Mouse (Mus musculus): ENCODE measurements around the gene Syna. TPM values are rescaled to one million over a fixed set of nuclear protein-coding genes. Genes with fewer than 3 reads are reported as not detected.

Syna gene
- polyA plus RNA-seq, 1 experiment, result not detected

DNA sequence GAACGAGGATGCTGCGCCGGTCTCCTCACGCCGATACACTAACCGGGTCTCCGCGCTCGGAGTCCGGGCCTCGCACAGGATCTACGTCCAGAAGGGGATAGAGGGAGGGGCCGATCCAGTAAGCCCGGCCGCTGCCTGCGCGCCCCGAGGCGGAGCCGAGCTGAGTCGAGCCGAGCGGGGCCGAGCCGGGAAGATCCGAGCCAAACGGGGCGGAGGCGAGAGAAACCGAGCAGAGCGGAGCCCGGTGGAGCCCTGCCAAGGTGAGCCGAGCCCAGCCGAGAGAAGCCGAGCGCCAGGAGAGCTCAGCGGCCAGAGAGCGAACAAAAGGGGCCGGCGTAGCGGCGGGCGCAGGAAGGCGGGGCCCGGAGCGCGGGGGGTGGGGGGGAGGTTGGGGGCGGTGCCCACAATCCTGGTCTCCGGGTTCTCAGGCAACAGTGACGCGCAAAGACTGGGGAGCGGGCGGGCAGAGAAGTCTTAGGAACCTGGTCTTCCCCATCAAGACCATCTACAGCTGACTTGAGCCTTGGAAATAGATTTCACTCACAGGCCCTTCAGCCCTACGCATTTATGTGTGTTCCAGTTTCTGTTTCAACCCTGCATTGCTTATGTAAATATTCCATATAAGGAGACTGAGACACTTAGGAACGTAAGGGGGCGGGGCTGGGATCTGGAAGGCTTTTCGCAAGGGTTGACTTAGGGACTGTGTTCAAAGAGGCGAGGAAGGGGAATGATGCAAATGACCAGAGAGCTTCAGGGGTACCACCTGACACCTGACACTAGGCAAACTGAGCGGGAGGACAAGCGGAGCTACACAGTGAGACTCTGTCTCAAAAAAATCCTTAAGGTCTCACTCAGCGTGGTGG lies 7.6 kb downstream of the Syna start, which contains the start of gene Clip2:
TSS of gene Clip2 (minus strand) at position 325 of the 863 bp plus-strand sequence.
- peaks cover 22% of the 10 kb centered on the region for H3K4me1 ChIP-seq (ENCODE audit: control insufficient read depth, insufficient read depth, low read length)
- H3K27ac ChIP-seq (ENCODE audit: insufficient read depth, low read depth, low read length), result peak within 1 kb of the TSS; percentile 55
- peak within 1 kb of the TSS; percentile 81 for H3K4me3 ChIP-seq (ENCODE audit: insufficient read depth, low read length)
- TF ChIP-seq CTCF (IDR thresholded peaks at IDR 0.05; ENCODE audit: low read depth, low read length) (no peak), POLR2A (IDR thresholded peaks at IDR 0.05; ENCODE audit: borderline replicate concordance, low read depth, low read length) (no peak)

DNA sequence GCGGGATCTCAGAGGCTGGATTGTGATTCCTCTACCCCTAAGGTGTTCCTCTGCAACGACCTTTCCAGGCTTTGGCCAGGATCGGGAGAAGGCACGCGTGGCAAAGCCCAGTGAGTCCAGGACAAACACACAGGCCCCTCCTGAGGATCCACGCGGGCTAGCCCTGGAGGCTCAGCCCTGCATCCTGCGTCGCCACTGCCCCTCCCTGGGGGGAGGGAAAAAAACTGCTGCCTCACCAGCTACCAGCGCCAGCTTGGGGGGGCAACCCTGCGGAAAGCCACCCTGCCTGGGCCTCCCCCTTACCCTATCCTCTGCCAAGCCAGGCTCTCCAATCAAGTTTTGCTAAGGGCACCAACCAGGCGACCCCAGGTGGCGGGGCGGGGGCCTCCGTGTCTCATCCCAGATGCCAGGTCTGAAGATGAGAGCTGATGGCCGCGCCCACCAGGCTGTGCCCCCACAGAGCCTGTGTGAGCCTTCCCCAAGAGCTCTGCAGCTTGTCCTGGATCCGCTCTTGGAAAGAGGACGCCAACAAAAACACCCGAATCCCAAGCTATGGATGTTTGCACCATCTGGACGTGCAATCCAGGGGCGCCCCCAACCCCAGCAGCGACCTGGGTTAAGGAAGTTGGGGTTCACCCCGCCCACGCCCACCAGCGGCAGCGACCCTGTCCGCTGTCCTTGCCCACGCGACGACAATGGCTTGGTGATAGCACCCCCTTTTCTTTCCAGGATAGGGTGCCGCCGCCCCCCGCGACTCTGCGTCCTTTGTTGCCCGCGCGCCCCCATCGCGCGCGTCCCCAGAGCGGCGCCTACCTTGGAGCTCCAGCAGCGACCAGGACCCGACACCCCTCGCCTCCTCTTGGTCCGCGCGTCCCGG lies 8.5 kb downstream of the Syna start:
- peaks cover 22% of the 10 kb centered on the region for H3K4me1 ChIP-seq (ENCODE audit: control insufficient read depth, insufficient read depth, low read length)
- no peak for TF ChIP-seq POLR2A (IDR thresholded peaks at IDR 0.05; ENCODE audit: borderline replicate concordance, low read depth, low read length)
- no peak for TF ChIP-seq CTCF (IDR thresholded peaks at IDR 0.05; ENCODE audit: low read depth, low read length)
- H3K27ac ChIP-seq (ENCODE audit: insufficient read depth, low read depth, low read length), result peak overlapping the region; percentile 55; the same call in 1 of the 2 replicates
- peak overlapping the region; percentile 81 for H3K4me3 ChIP-seq (ENCODE audit: insufficient read depth, low read length)

DNA sequence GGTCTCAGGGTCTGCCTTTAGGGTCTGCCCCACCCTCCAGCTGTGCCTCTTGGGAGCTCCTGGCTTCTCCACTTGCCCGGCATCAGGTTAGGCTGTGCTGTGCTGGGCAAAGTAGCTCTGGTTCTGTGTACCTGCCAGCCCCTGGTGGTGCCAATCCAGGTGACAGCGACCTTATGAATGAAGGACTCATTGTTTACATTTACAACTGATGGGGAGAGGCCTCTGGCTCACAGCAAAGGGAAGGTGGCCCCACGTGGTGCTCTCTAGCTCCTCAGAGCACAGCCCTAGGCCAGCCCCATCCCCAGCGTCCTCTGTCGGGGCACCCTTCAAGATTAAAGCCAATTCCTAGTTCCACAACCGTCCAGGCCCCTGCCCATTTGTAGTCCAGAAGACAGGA lies 9.1 kb downstream of the Syna start:
- H3K4me3 ChIP-seq (ENCODE audit: insufficient read depth, low read length), result peak overlapping the region; percentile 81
- no peak overlapping the region for H3K27ac ChIP-seq (ENCODE audit: insufficient read depth, low read depth, low read length)
- H3K4me1 ChIP-seq (ENCODE audit: control insufficient read depth, insufficient read depth, low read length), result peaks cover 22% of the 10 kb centered on the region
- TF ChIP-seq POLR2A (IDR thresholded peaks at IDR 0.05; ENCODE audit: borderline replicate concordance, low read depth, low read length), result no peak
- TF ChIP-seq CTCF (IDR thresholded peaks at IDR 0.05; ENCODE audit: low read depth, low read length), result no peak

GRCm38 (mm10) chr5:134549640-134550168 lies 10.3 kb downstream of the Syna start:
- TF ChIP-seq POLR2A (IDR thresholded peaks at IDR 0.05; ENCODE audit: borderline replicate concordance, low read depth, low read length), result no peak
- no peak for TF ChIP-seq CTCF (IDR thresholded peaks at IDR 0.05; ENCODE audit: low read depth, low read length)
- H3K27ac ChIP-seq (ENCODE audit: insufficient read depth, low read depth, low read length), result no peak overlapping the region
- no peak overlapping the region for H3K4me3 ChIP-seq (ENCODE audit: insufficient read depth, low read length)
- H3K4me1 ChIP-seq (ENCODE audit: control insufficient read depth, insufficient read depth, low read length), result peaks cover 11% of the 10 kb centered on the region; the same call in 1 of the 2 replicates

DNA sequence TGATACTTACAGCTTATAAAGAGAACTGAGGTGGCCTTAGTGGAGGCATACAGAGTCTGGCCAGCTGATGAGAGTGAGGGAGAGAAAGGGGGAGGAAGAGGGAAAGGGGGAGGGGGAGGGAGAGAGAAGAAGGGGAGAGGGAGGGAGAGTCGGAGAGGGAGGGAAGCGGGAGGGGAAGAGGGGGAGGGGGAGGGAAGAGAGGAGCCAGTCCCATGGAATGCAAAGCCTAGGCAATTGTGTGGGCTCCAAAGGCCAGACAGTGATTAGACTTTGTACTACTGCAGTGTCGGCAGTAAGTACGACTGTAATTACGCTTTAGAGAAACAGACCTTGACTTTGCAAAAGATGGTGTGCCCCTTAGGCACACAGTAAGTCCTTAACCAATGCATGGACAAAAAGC lies 11.7 kb downstream of the Syna start:
- H3K4me1 ChIP-seq (ENCODE audit: control insufficient read depth, insufficient read depth, low read length), result peaks cover 11% of the 10 kb centered on the region; the same call in 1 of the 2 replicates
- H3K4me3 ChIP-seq (ENCODE audit: insufficient read depth, low read length), result no peak overlapping the region
- no peak overlapping the region for H3K27ac ChIP-seq (ENCODE audit: insufficient read depth, low read depth, low read length)
- TF ChIP-seq CTCF (IDR thresholded peaks at IDR 0.05; ENCODE audit: low read depth, low read length) (no peak), POLR2A (IDR thresholded peaks at IDR 0.05; ENCODE audit: borderline replicate concordance, low read depth, low read length) (no peak)

DNA sequence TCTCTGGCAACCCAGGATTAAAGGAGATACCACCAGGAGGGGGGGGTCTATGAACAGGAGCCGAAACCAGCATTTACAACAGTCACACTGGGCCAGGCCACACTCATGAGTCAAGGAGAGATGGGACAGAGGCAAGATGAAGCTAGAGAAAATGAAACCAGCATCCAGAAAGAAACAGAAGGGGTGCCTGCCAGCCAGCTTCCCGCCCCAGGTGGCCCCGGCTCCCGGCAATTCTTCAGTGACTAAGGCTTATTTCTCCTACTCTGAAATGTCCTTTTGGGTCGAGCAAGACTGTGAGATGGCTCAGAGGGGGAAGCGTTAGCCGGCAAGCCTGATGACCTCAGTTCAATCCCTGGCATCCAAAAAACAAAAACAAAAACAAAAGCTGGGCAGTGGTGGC lies 13.2 kb downstream of the Syna start:
- no peak for TF ChIP-seq POLR2A (IDR thresholded peaks at IDR 0.05; ENCODE audit: borderline replicate concordance, low read depth, low read length)
- H3K27ac ChIP-seq (ENCODE audit: insufficient read depth, low read depth, low read length), result no peak overlapping the region
- no peak overlapping the region for H3K4me3 ChIP-seq (ENCODE audit: insufficient read depth, low read length)
- peaks cover 7% of the 10 kb centered on the region; the same call in 1 of the 2 replicates for H3K4me1 ChIP-seq (ENCODE audit: control insufficient read depth, insufficient read depth, low read length)

DNA sequence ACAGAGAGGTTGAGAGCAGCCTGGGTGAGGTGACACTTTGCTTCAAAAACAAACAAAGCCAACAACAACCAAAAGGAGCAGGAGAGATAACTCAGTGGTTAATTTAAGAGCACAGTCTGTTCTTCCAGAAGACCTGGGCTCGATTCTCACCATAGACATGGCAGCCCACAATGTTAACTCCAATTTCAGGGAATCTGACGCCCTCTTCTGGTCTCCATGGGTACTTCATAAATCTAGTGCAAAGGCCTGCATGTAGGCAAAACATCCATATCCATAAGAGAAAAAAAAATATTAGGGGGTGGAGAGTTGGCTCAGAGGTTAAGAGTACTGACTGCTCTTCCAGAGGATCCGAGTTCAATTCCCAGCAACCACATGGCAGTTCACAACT lies 14.7 kb downstream of the Syna start:
- Histone ChIP-seq H3K4me1 (ENCODE audit: control insufficient read depth, insufficient read depth, low read length) (peaks cover 13% of the 10 kb centered on the region), H3K27ac (ENCODE audit: insufficient read depth, low read depth, low read length) (no peak overlapping the region), H3K4me3 (ENCODE audit: insufficient read depth, low read length) (no peak overlapping the region)
- TF ChIP-seq CTCF (IDR thresholded peaks at IDR 0.05; ENCODE audit: low read depth, low read length) (no peak), POLR2A (IDR thresholded peaks at IDR 0.05; ENCODE audit: borderline replicate concordance, low read depth, low read length) (no peak)

GRCm38 (mm10) chr5:134544516-134545241 lies 15.3 kb downstream of the Syna start:
- peaks cover 17% of the 10 kb centered on the region for H3K4me1 ChIP-seq (ENCODE audit: control insufficient read depth, insufficient read depth, low read length)
- TF ChIP-seq POLR2A (IDR thresholded peaks at IDR 0.05; ENCODE audit: borderline replicate concordance, low read depth, low read length) (no peak), CTCF (IDR thresholded peaks at IDR 0.05; ENCODE audit: low read depth, low read length) (no peak)
- no peak overlapping the region for H3K4me3 ChIP-seq (ENCODE audit: insufficient read depth, low read length)
- H3K27ac ChIP-seq (ENCODE audit: insufficient read depth, low read depth, low read length), result no peak overlapping the region

DNA sequence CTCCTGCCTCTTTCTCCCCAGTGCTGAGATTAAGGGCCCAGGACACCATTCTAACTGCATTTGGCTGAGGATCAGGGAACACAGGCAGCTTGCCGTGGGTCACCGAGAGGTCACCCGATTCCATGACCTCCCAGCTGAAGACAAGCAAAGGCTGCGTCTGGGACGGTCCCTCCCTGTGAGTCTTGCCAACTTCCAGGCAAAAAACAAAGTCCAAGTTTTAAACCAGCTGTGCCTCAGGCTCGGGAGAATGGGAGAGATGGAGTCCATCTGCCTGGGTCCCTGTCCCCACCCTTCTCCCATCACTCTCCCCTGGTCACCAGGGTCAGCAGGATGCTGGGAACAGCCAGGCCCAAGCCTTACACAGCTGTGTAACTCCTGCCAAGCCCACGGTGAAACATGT lies 18.3 kb downstream of the Syna start:
- Histone ChIP-seq H3K4me1 (ENCODE audit: control insufficient read depth, insufficient read depth, low read length) (peaks cover 19% of the 10 kb centered on the region), H3K4me3 (ENCODE audit: insufficient read depth, low read length) (no peak overlapping the region), H3K27ac (ENCODE audit: insufficient read depth, low read depth, low read length) (no peak overlapping the region)
- no peak for TF ChIP-seq POLR2A (IDR thresholded peaks at IDR 0.05; ENCODE audit: borderline replicate concordance, low read depth, low read length)
- no peak for TF ChIP-seq CTCF (IDR thresholded peaks at IDR 0.05; ENCODE audit: low read depth, low read length)

All from bone marrow macrophage, adult 2 months (primary cell).